ENCODE assay signal across 8 mouse cellular contexts in the genomic region with DNA sequence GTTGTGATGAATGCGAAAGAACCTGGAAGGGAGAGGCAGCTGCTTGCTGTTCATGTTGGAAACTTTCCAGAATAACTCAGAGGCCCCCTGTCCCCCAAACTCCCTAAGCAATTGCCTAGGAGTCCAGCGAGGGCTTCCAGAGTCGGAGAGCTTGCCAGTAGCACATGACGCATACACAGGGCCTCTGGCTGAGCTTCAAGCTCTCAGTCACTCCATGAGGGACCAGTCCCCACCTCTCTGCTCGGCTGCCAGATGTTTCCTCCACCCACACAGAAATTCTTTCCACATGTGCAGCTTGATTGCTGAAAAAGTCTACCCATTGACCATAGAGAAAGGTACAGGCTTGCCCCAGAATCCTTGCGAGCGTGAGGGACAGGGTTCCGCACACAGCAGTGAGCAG.
DNase-seq lines count a peak whose midpoint lies in the region; ATAC-seq lines count a peak whose summit lies in the region.
"Had no signal": no experiment of that assay in that cellular context is flagged by ENCODE, and none has a peak within 500 bp of the region (broad histone marks: within the 10 kb centered on the region; RNA-seq: fewer than 3 reads in every experiment).

No protein-coding gene starts in this region.

- H3K4me3 ChIP-seq in embryonic facial prominence, embryonic 10.5 days, result no peak overlapping the region
- H3K4me3 ChIP-seq in heart, embryonic 16.5 days (ENCODE audit: low read length), result no peak overlapping the region
- H3K4me3 ChIP-seq in limb, embryonic 10.5 days, result no peak overlapping the region
- H3K4me3 ChIP-seq in stomach, embryonic 15.5 days (replicated peaks), result no peak overlapping the region
- H3K4me3 ChIP-seq: neural tube, embryonic 12.5 days had no signal

- H3K4me2 ChIP-seq in heart, embryonic 16.5 days (ENCODE audit: low read depth, low read length), result peak overlapping the region; percentile 56
- H3K4me2 ChIP-seq in stomach, embryonic 15.5 days, result no peak overlapping the region; the same call in 1 of the 2 replicates
- H3K4me2 ChIP-seq: neural tube, embryonic 12.5 days had no signal

- H3K4me1 ChIP-seq in embryonic facial prominence, embryonic 10.5 days, result peaks cover 33% of the 10 kb centered on the region
- peaks cover 27% of the 10 kb centered on the region for H3K4me1 ChIP-seq in heart, embryonic 16.5 days (ENCODE audit: control insufficient read depth, insufficient read depth, low read length)
- peaks cover 38% of the 10 kb centered on the region for H3K4me1 ChIP-seq in limb, embryonic 10.5 days
- peaks cover 16% of the 10 kb centered on the region for H3K4me1 ChIP-seq in stomach, embryonic 15.5 days
- H3K4me1 ChIP-seq: neural tube, embryonic 12.5 days had no signal

- H3K27ac ChIP-seq in embryonic facial prominence, embryonic 10.5 days (replicated peaks), result peak overlapping the region; percentile 48; the same call in 1 of the 2 replicates
- peak overlapping the region; percentile 79 for H3K27ac ChIP-seq in heart, embryonic 16.5 days (ENCODE audit: low read length)
- peak overlapping the region; percentile 46; the same call in 1 of the 2 replicates for H3K27ac ChIP-seq in limb, embryonic 10.5 days
- peak overlapping the region; percentile 33; the same call in 1 of the 2 replicates for H3K27ac ChIP-seq in stomach, embryonic 15.5 days
- H3K27ac ChIP-seq: neural tube, embryonic 12.5 days had no signal

- peak; percentile 21 to 73 for DNase-seq in urinary bladder, adult 18-20 months (ENCODE audit: low spot score in 2 of 2)
- DNase-seq in urinary bladder, adult 2 months (ENCODE audit: low spot score), result no peak
- peak; percentile 58 for DNase-seq in embryonic facial prominence, embryonic 10.5 days (ENCODE audit: low spot score)
- DNase-seq in limb, embryonic 10.5 days (ENCODE audit: low spot score), result peak; percentile 54

- 48% methylated on average over 8 of the region's 8 CpGs for WGBS in embryonic facial prominence, embryonic 10.5 days
- 23% methylated on average over 8 of the region's 8 CpGs for WGBS in heart, embryonic 16.5 days
- 61% methylated on average over 8 of the region's 8 CpGs for WGBS in limb, embryonic 10.5 days
- WGBS in stomach, embryonic 15.5 days, result 53% methylated on average over 8 of the region's 8 CpGs

- H3K9ac ChIP-seq in heart, embryonic 16.5 days (ENCODE audit: low read length), result 0 out of 2 replicates have a peak overlapping the region, but pooled peaks have one; percentile 36
- no peak overlapping the region for H3K9ac ChIP-seq in stomach, embryonic 15.5 days
- H3K9ac ChIP-seq: neural tube, embryonic 12.5 days had no signal

- no peaks in the 10 kb centered on the region for H3K9me3 ChIP-seq in embryonic facial prominence, embryonic 10.5 days
- H3K9me3 ChIP-seq in heart, embryonic 16.5 days (replicated peaks; ENCODE audit: control insufficient read depth, low read length), result no peaks in the 10 kb centered on the region; the same call in 1 of the 2 replicates
- no peaks in the 10 kb centered on the region for H3K9me3 ChIP-seq in limb, embryonic 10.5 days (replicated peaks)
- H3K9me3 ChIP-seq in stomach, embryonic 15.5 days, result no peaks in the 10 kb centered on the region
- H3K9me3 ChIP-seq: neural tube, embryonic 12.5 days had no signal

- H3K36me3 ChIP-seq in embryonic facial prominence, embryonic 10.5 days (replicated peaks), result no peaks in the 10 kb centered on the region
- no peaks in the 10 kb centered on the region for H3K36me3 ChIP-seq in heart, embryonic 16.5 days (ENCODE audit: control insufficient read depth, insufficient read depth)
- H3K36me3 ChIP-seq in limb, embryonic 10.5 days, result no peaks in the 10 kb centered on the region
- H3K36me3 ChIP-seq in stomach, embryonic 15.5 days, result no peaks in the 10 kb centered on the region
- H3K36me3 ChIP-seq: neural tube, embryonic 12.5 days had no signal

- ATAC-seq in heart, embryonic 16.5 days (replicated peaks; ENCODE audit: extremely low read depth, insufficient read depth, low FRiP score), result peak; percentile 95
- ATAC-seq in stomach, embryonic 15.5 days (ENCODE audit: insufficient read depth, low FRiP score, low read depth), result peak; percentile 81
- no peak for ATAC-seq in granulocyte monocyte progenitor cell, adult 5-6 weeks (replicated peaks; ENCODE audit: poor library complexity, severe bottlenecking)

- H3K27me3 ChIP-seq in embryonic facial prominence, embryonic 10.5 days (replicated peaks; ENCODE audit: low read depth, poor library complexity, severe bottlenecking), result no peaks in the 10 kb centered on the region
- H3K27me3 ChIP-seq in heart, embryonic 16.5 days (ENCODE audit: control insufficient read depth, insufficient read depth, low read length), result no peaks in the 10 kb centered on the region
- no peaks in the 10 kb centered on the region for H3K27me3 ChIP-seq in limb, embryonic 10.5 days (ENCODE audit: low read depth, poor library complexity, severe bottlenecking)
- no peaks in the 10 kb centered on the region for H3K27me3 ChIP-seq in stomach, embryonic 15.5 days (replicated peaks)
- H3K27me3 ChIP-seq: neural tube, embryonic 12.5 days had no signal
